In the genomic region with DNA sequence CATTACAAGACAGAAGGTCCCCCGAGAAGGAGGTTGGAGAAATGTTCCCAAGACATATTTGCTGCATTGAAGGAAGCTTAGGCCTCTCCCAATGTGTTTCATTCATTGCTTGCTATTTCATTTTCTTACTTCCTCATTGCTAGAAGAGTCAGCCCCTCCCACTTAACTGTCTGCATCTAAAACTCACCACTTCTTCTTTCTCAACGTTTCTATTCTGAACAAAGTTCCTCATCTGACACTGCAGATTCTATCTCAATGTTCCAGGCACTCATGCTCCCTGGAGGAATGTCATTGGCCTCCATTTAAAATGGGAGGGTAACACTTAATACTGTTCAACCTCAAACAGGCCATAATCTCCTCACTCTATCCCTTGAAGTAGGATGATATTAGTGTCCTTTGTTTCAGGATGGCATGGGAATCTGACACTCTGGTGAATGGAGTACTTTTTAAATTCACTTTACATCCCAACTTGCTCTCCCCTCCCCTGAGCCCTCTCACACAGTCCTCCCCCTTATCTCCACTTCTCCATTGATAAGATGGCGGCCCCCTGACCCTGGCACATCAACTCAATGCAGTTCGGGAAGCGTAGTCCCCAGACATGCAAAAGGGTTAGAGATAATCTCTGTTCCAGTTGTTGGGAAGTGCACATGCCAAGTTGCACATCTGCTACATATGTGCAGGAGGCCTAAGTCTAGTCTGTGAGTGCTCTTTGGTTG, we compare ENCODE assay signal across 25 mouse cellular contexts. TPM values are rescaled to one million over a fixed set of nuclear protein-coding genes. Genes with fewer than 3 reads are reported as not detected.
DNase-seq lines count a peak whose midpoint lies in the region; ATAC-seq lines count a peak whose summit lies in the region.
"Had no signal": no experiment of that assay in that cellular context is flagged by ENCODE, and none has a peak within 500 bp of the region (broad histone marks: within the 10 kb centered on the region; RNA-seq: fewer than 3 reads in every experiment).

No protein-coding gene starts in this region.

- no peaks in the 10 kb centered on the region for H3K27me3 ChIP-seq in embryonic facial prominence, embryonic 14.5 days (replicated peaks; ENCODE audit: control insufficient read depth, insufficient read depth, low read length)
- no peaks in the 10 kb centered on the region for H3K27me3 ChIP-seq in embryonic facial prominence, embryonic 10.5 days (replicated peaks; ENCODE audit: low read depth, poor library complexity, severe bottlenecking)
- H3K27me3 ChIP-seq in splenic B cell, adult 2 months (ENCODE audit: control insufficient read depth, insufficient read depth, low read length, poor library complexity, severe bottlenecking): no peaks in the 10 kb centered on the region
- H3K27me3 ChIP-seq: embryonic facial prominence, embryonic 13.5 days; stomach, embryonic 15.5 days had no signal

- H3K4me3 ChIP-seq in embryonic facial prominence, embryonic 14.5 days (ENCODE audit: low read depth, low read length): no peak overlapping the region
- H3K4me3 ChIP-seq in embryonic facial prominence, embryonic 10.5 days: no peak overlapping the region
- H3K4me3 ChIP-seq: embryonic facial prominence, embryonic 13.5 days; forebrain, embryonic 10.5 days; heart, embryonic 10.5 days; stomach, embryonic 15.5 days had no signal

- no peaks in the 10 kb centered on the region for H3K9me3 ChIP-seq in embryonic facial prominence, embryonic 14.5 days (ENCODE audit: control insufficient read depth, low read length)
- H3K9me3 ChIP-seq in embryonic facial prominence, embryonic 10.5 days: no peaks in the 10 kb centered on the region
- H3K9me3 ChIP-seq: embryonic facial prominence, embryonic 13.5 days; forebrain, embryonic 10.5 days; heart, embryonic 10.5 days; stomach, embryonic 15.5 days had no signal

- ATAC-seq in embryonic facial prominence, embryonic 14.5 days (ENCODE audit: low read depth): no peak
- ATAC-seq in common myeloid progenitor, adult 5-6 weeks (replicated peaks; ENCODE audit: low read depth, poor library complexity, severe bottlenecking): peak; percentile 100
- ATAC-seq: midbrain, embryonic 16.5 days had no signal

- H3K36me3 ChIP-seq in embryonic facial prominence, embryonic 14.5 days (ENCODE audit: control insufficient read depth, insufficient read depth, low read length): no peaks in the 10 kb centered on the region
- no peaks in the 10 kb centered on the region for H3K36me3 ChIP-seq in embryonic facial prominence, embryonic 10.5 days (replicated peaks)
- H3K36me3 ChIP-seq in splenic B cell, adult 2 months (ENCODE audit: control insufficient read depth, insufficient read depth, low read length, poor library complexity, severe bottlenecking): no peaks in the 10 kb centered on the region
- H3K36me3 ChIP-seq: embryonic facial prominence, embryonic 13.5 days; forebrain, embryonic 10.5 days; heart, embryonic 10.5 days; stomach, embryonic 15.5 days had no signal

- no peaks in the 10 kb centered on the region for H3K4me1 ChIP-seq in embryonic facial prominence, embryonic 14.5 days (ENCODE audit: control insufficient read depth, insufficient read depth, low read length)
- no peaks in the 10 kb centered on the region for H3K4me1 ChIP-seq in embryonic facial prominence, embryonic 10.5 days
- H3K4me1 ChIP-seq: embryonic facial prominence, embryonic 13.5 days; forebrain, embryonic 10.5 days; heart, embryonic 10.5 days; stomach, embryonic 15.5 days had no signal

- H3K27ac ChIP-seq in embryonic facial prominence, embryonic 14.5 days (replicated peaks; ENCODE audit: low read depth, low read length): no peak overlapping the region
- no peak overlapping the region for H3K27ac ChIP-seq in embryonic facial prominence, embryonic 10.5 days (replicated peaks)
- H3K27ac ChIP-seq: embryonic facial prominence, embryonic 13.5 days; forebrain, embryonic 10.5 days; heart, embryonic 10.5 days; stomach, embryonic 15.5 days had no signal

- H3K9ac ChIP-seq in embryonic facial prominence, embryonic 14.5 days (ENCODE audit: low read depth, low read length): no peak overlapping the region
- H3K9ac ChIP-seq: embryonic facial prominence, embryonic 13.5 days; stomach, embryonic 15.5 days had no signal

- 74% methylated on average over 5 of the region's 5 CpGs for WGBS in embryonic facial prominence, embryonic 14.5 days
- WGBS in embryonic facial prominence, embryonic 10.5 days: 77% methylated on average over 5 of the region's 5 CpGs

- peak; percentile 4 for DNase-seq in embryonic facial prominence, embryonic 14.5 days (ENCODE audit: low spot score)
- no peak for DNase-seq in embryonic facial prominence, embryonic 10.5 days (ENCODE audit: low spot score)
- DNase-seq in lung, postnatal 25 days (ENCODE audit: low spot score): peak; percentile 33
- DNase-seq in lung, postnatal 10 days: no peak
- peak; percentile 77 for DNase-seq in splenic B cell, adult 2 months (ENCODE audit: low read depth, low spot score)
- DNase-seq in left cerebral cortex, postnatal 36 days (ENCODE audit: low spot score in 2 of 2): no peak
- no peak for DNase-seq in layer of hippocampus, postnatal 25 days (ENCODE audit: extremely low spot score in 1 of 2, low spot score in 1 of 2)
- DNase-seq: adrenal gland, postnatal 10 days; cerebellum, postnatal 25 days; gastrocnemius, postnatal 10 days; heart, postnatal 14 days; kidney, adult 8-10 months; lung, postnatal 4 days; right cerebral cortex, postnatal 4 days had no signal

- intact Hi-C loops in left cerebral cortex, postnatal 36 days (cut with DNase I): no loop called here

- H3K4me2 ChIP-seq in embryonic facial prominence, embryonic 14.5 days (ENCODE audit: low read depth, low read length): no peak overlapping the region
- H3K4me2 ChIP-seq: embryonic facial prominence, embryonic 13.5 days; stomach, embryonic 15.5 days had no signal

RNA-seq across cellular contexts. Expression of gene Csf2ra, which starts 16.6 kb away (rescaled TPM):
- 17.5 and 22.1 TPM in 2 replicates for polyA plus RNA-seq in embryonic facial prominence, embryonic 14.5 days (2014; fragmentation: Nextera tagmentation; extraction: Ambion mirVana)
- polyA plus RNA-seq in embryonic facial prominence, embryonic 10.5 days (2016; fragmentation: Nextera tagmentation; extraction: Ambion mirVana): 13.6 and 16.3 TPM in 2 replicates
- total RNA-seq in common myeloid progenitor, adult 5-6 weeks (2017): 13.9 and 23.8 TPM in 2 replicates
- 10 to 100 TPM; 27.5 to 40.7 TPM for total RNA-seq in left cerebral cortex, postnatal 36 days (2021)
- total RNA-seq in layer of hippocampus, postnatal 25 days (2021): 10 to 100 TPM; 26.0 to 34.3 TPM

RNA-seq across cellular contexts. Expression of gene Gm21060, which starts 52.0 kb away (rescaled TPM):
- polyA plus RNA-seq in embryonic facial prominence, embryonic 14.5 days (2014; fragmentation: Nextera tagmentation; extraction: Ambion mirVana): not detected in 2 replicates
- not detected in 2 replicates for polyA plus RNA-seq in embryonic facial prominence, embryonic 10.5 days (2016; fragmentation: Nextera tagmentation; extraction: Ambion mirVana)
- not detected in 2 replicates for total RNA-seq in common myeloid progenitor, adult 5-6 weeks (2017)
- not detected for total RNA-seq in left cerebral cortex, postnatal 36 days (2021)
- total RNA-seq in layer of hippocampus, postnatal 25 days (2021): not detected
- total RNA-seq: adrenal gland, postnatal 10 days; gastrocnemius, postnatal 10 days; heart, postnatal 14 days; layer of hippocampus, adult 18-20 months; left cerebral cortex, adult 8-10 months had no signal
- polyA plus RNA-seq: embryonic facial prominence, embryonic 13.5 days; forebrain, embryonic 10.5 days; heart, embryonic 10.5 days; limb, embryonic 14.5 days; midbrain, embryonic 16.5 days; neural tube, embryonic 11.5 days; stomach, embryonic 15.5 days; thymus, postnatal 0 days had no signal

Comparison
In these comparisons a context has a peak if more than half of its experiments do, and no peak if none do; other contexts are left out.
1. DNase-seq: peak in embryonic facial prominence, embryonic 14.5 days (single experiment), lung, postnatal 25 days (single experiment) and splenic B cell, adult 2 months (single experiment); none in embryonic facial prominence, embryonic 10.5 days (single experiment), lung, postnatal 10 days (single experiment), left cerebral cortex, postnatal 36 days (0 of 2) and layer of hippocampus, postnatal 25 days (0 of 2).